Mouse (Mus musculus): ENCODE results near the gene Mcmbp.
A peak's percentile ranks its signal among the peaks of the same experiment; 100 is the strongest.

DNA sequence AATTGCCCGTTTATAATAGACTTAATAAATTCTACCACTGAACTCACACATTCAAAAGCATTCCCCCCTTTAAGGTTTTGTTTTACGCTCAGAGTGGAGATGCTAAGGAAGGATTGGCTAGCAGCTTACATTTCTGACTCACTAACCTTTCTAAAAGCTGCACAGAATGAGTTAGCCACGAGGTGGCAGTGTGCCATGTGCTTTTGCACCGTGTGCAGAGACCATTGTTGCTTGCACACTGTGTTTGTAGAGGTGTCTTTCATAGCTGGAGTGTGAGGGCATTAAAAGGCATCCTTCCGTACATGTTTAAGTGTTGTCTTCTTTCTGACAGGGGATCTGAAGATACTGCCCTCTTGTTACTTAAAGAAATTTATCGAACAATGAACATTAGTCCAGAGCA lies 39.0 kb upstream of the Mcmbp start:
- TF ChIP-seq POLR2A (IDR thresholded peaks at IDR 0.05; ENCODE audit: control insufficient read depth, low read depth, low read length) (no peak), CTCF (IDR thresholded peaks at IDR 0.05; ENCODE audit: control insufficient read depth, insufficient read depth, insufficient replicate concordance, low read depth, low read length) (peak; percentile 27; the same call in 1 of the 2 replicates)
